Mouse (Mus musculus) forebrain, embryonic 15.5 days (tissue): ENCODE data around the gene Tesk1. TPM values are rescaled to one million over a fixed set of nuclear protein-coding genes. Genes with fewer than 3 reads are reported as not detected.

Experiments
- ATAC-seq: fragments of 200-750 bp; cut with Nextera tagmentation; replicated peaks from 2 replicates; pipeline ENCODE4 v1.8.0; 2017; ENCODE audit warnings: mild to moderate bottlenecking, moderate TSS enrichment, moderate library complexity
- H3K27ac ChIP-seq: fragments of 300-500 bp; sonication (generic); replicated peaks from 2 replicates; pipeline ENCODE4 v1.5.1; 2015; ENCODE audit warnings: mild to moderate bottlenecking, inconsistent platforms
- H3K27me3 ChIP-seq: fragments of 300-500 bp; sonication (generic); 2 replicates; pipeline ENCODE4 v1.6.1; 2015; ENCODE audit warnings: inconsistent platforms
- H3K36me3 ChIP-seq: fragments of 300-500 bp; sonication (generic); 2 replicates; pipeline ENCODE4 v1.6.1; 2015; ENCODE audit warnings: mild to moderate bottlenecking, inconsistent platforms
- H3K4me1 ChIP-seq: fragments of 300-500 bp; sonication (generic); 2 replicates; pipeline ENCODE4 v1.6.1; 2015; ENCODE audit warnings: inconsistent platforms
- H3K4me2 ChIP-seq: fragments of 300-500 bp; sonication (generic); replicated peaks from 2 replicates; pipeline ENCODE4 v1.6.1; 2015; ENCODE audit warnings: mild to moderate bottlenecking, inconsistent platforms
- H3K4me3 ChIP-seq: fragments of 300-500 bp; sonication (generic); 2 replicates; pipeline ENCODE4 v1.5.1; 2015; ENCODE audit warnings: mild to moderate bottlenecking, inconsistent platforms
- H3K9ac ChIP-seq: fragments of 300-500 bp; sonication (generic); replicated peaks from 2 replicates; pipeline ENCODE4 v1.6.1; 2015; ENCODE audit warnings: mild to moderate bottlenecking, inconsistent platforms
- H3K9me3 ChIP-seq: fragments of 300-500 bp; sonication (generic); 2 replicates; pipeline ENCODE4 v1.6.1; 2016; ENCODE audit warnings: inconsistent platforms
- WGBS: fragments of 180-500 bp; shearing (Covaris S2); methylation state at CpG from one replicate; pipeline ENCODE4 v1.1.7; 2015; ENCODE audit warnings: mixed read lengths; 5-methylcytosine and 5-hydroxymethylcytosine counted together
- polyA plus RNA-seq: library from polyadenylated mRNA; unstranded; fragments of >200 nt; fragmentation: Nextera tagmentation; extraction: Ambion mirVana; gene quantifications from 2 replicates; pipeline ENCODE4 v1.2.1, GENCODE M21; 2015

The Tesk1 gene
- 10.7 and 12.5 TPM in 2 replicates for polyA plus RNA-seq

GRCm38 (mm10) chr4:43441639-43442038, at the start of gene Tesk1:
Gene Tesk1, plus strand, starts transcription at chr4:43441939.
- ATAC-seq: peak; percentile 11
- Histone ChIP-seq H3K9ac (peak within 1 kb of the TSS; percentile 91), H3K4me3 (peak within 1 kb of the TSS; percentile 76), H3K4me2 (peak within 1 kb of the TSS; percentile 96), H3K9me3 (no peaks in the 10 kb centered on the region), H3K36me3 (peaks cover 17% of the 10 kb centered on the region), H3K27ac (peak within 1 kb of the TSS; percentile 98), H3K4me1 (peaks cover 13% of the 10 kb centered on the region), H3K27me3 (no peaks in the 10 kb centered on the region)
- 24% methylated on average over 4 of the region's 4 CpGs for WGBS

- Histone ChIP-seq H3K4me3 (no peak overlapping the region), H3K4me2 (no peak overlapping the region), H3K36me3 (no peaks in the 10 kb centered on the region), H3K27ac (peak overlapping the region; percentile 27; the same call in 1 of the 2 replicates), H3K27me3 (no peaks in the 10 kb centered on the region), H3K4me1 (peaks cover 17% of the 10 kb centered on the region), H3K9ac (no peak overlapping the region), H3K9me3 (no peaks in the 10 kb centered on the region)
- WGBS: 74% methylated on average over 15 of the region's 15 CpGs
- no peak for ATAC-seq
Measured at GRCm38 (mm10) chr4:43394345-43394891, 47.3 kb upstream of the Tesk1 start.

DNA sequence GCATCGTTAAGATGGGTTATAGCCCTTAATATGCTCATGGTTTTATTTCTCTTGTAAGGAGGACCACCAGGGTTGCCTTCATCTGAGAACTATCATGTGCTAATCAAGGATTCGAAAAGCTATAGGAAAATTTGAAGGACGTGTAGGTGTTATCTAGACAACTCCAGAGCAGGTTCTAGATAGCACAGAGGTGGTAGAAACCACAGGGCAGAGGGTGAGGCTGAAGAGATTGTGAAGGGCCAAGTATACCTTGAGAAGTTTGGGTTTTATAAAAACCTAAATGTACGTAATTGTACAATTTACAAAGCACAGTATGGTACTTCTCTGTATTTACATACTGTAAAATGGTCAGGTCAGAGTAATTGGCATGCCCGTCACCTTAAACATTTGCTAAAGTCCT, 46.6 kb upstream of the Tesk1 start:
- H3K9me3 ChIP-seq: no peaks in the 10 kb centered on the region
- no peak overlapping the region for H3K4me2 ChIP-seq
- peaks cover 17% of the 10 kb centered on the region for H3K4me1 ChIP-seq
- H3K9ac ChIP-seq: no peak overlapping the region
- no peaks in the 10 kb centered on the region for H3K36me3 ChIP-seq
- H3K27ac ChIP-seq: peak overlapping the region; percentile 27; the same call in 1 of the 2 replicates
- 84% methylated on average over 5 of the region's 5 CpGs for WGBS
- no peak overlapping the region for H3K4me3 ChIP-seq
- ATAC-seq: no peak
- no peaks in the 10 kb centered on the region for H3K27me3 ChIP-seq

DNA sequence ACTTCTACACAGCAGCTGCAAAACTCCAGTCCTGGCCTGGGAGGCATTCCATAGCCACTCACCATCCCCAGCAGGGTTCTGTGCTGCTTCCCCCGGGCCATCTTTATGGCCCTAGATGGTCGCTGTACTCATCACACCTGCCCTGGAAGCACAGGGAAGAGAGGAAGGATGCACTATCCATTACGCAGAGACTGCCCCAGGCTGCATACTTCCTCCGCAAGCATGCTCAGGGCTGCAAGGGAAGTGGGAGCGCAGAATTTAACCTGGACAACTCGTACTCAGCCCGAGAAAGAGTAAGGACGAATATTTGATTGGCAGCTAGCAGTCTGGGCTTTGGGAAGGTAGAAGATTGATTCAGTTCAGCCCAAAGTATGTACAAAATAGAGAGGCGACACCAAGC, 45.9 kb upstream of the Tesk1 start:
- Histone ChIP-seq H3K9ac (no peak overlapping the region), H3K9me3 (no peaks in the 10 kb centered on the region), H3K36me3 (no peaks in the 10 kb centered on the region), H3K4me2 (no peak overlapping the region), H3K27me3 (no peaks in the 10 kb centered on the region), H3K4me3 (no peak overlapping the region), H3K4me1 (peaks cover 18% of the 10 kb centered on the region), H3K27ac (no peak overlapping the region)
- WGBS: 80% methylated on average over 9 of the region's 9 CpGs
- no peak for ATAC-seq

DNA sequence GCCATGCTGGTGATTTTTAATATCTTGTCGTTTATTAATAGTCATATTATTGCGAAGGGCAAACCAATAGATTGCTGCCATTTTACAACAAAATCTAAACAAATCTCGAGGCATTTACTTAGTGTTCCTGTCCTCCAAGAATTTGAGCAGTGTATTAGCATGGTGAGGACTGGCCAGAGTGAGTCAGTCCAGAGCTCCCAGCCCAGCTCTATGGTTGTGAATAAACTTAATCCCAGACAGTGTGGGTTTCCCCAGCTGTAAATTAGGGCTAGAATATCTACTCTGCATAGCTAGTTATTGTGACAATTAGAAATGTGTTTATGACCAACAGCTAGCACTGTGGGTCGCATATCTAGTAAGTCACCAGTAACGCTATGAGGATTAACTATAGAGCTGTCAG, 45.4 kb upstream of the Tesk1 start:
- Histone ChIP-seq H3K36me3 (no peaks in the 10 kb centered on the region), H3K27me3 (no peaks in the 10 kb centered on the region), H3K4me1 (peaks cover 23% of the 10 kb centered on the region), H3K4me2 (no peak overlapping the region), H3K9ac (no peak overlapping the region), H3K4me3 (no peak overlapping the region), H3K27ac (no peak overlapping the region), H3K9me3 (no peaks in the 10 kb centered on the region)
- no peak for ATAC-seq
- WGBS: 90% methylated on average over 5 of the region's 5 CpGs

GRCm38 (mm10) chr4:43398014-43398413, 43.7 kb upstream of the Tesk1 start:
- Histone ChIP-seq H3K4me3 (no peak overlapping the region), H3K36me3 (no peaks in the 10 kb centered on the region), H3K4me1 (peaks cover 23% of the 10 kb centered on the region), H3K9ac (no peak overlapping the region), H3K4me2 (no peak overlapping the region), H3K27me3 (no peaks in the 10 kb centered on the region), H3K27ac (no peak overlapping the region), H3K9me3 (no peaks in the 10 kb centered on the region)
- no peak for ATAC-seq
- 49% methylated on average over 4 of the region's 4 CpGs for WGBS

DNA sequence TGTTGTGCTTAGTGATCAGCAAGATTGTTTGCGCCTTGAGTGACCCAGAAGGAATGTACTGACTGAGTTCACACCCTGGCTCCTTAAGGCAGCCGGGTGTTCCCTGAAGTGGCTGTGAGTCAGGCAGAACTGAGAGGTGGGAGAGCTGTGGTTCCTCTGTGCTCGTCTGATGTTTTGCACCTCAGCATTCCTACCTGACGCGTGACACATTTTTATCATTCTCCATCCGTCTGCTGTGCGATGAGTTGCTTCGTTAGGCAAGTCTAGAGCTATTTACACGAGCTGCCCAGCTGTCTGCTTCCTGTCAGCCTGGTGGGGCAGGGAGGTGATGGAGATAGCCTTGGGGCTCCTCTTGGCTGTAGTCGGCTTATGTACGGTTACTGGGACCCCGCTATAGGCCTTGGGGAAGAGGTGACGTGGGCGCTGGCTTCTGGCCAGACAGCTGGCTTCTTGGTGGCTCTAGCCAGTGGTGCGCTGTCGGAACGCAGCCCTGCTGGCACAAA, 42.9 kb upstream of the Tesk1 start:
- no peaks in the 10 kb centered on the region for H3K36me3 ChIP-seq
- 57% methylated on average over 17 of the region's 17 CpGs for WGBS
- no peak overlapping the region for H3K9ac ChIP-seq
- H3K4me3 ChIP-seq: no peak overlapping the region
- no peaks in the 10 kb centered on the region for H3K9me3 ChIP-seq
- H3K27me3 ChIP-seq: no peaks in the 10 kb centered on the region
- 0 out of 2 replicates have a peak overlapping the region, but pooled peaks have one; percentile 2 for H3K27ac ChIP-seq
- peaks cover 23% of the 10 kb centered on the region for H3K4me1 ChIP-seq
- no peak for ATAC-seq
- no peak overlapping the region for H3K4me2 ChIP-seq

- no peaks in the 10 kb centered on the region for H3K36me3 ChIP-seq
- 0 out of 2 replicates have a peak overlapping the region, but pooled peaks have one; percentile 10 for H3K27ac ChIP-seq
- no peak overlapping the region for H3K4me3 ChIP-seq
- H3K4me2 ChIP-seq: no peak overlapping the region
- H3K4me1 ChIP-seq: peaks cover 23% of the 10 kb centered on the region
- ATAC-seq: no peak
- H3K9me3 ChIP-seq: no peaks in the 10 kb centered on the region
- no peaks in the 10 kb centered on the region for H3K27me3 ChIP-seq
- 85% methylated on average over 31 of the region's 31 CpGs for WGBS
- no peak overlapping the region for H3K9ac ChIP-seq
Measured at GRCm38 (mm10) chr4:43399391-43400131, 42.2 kb upstream of the Tesk1 start.

DNA sequence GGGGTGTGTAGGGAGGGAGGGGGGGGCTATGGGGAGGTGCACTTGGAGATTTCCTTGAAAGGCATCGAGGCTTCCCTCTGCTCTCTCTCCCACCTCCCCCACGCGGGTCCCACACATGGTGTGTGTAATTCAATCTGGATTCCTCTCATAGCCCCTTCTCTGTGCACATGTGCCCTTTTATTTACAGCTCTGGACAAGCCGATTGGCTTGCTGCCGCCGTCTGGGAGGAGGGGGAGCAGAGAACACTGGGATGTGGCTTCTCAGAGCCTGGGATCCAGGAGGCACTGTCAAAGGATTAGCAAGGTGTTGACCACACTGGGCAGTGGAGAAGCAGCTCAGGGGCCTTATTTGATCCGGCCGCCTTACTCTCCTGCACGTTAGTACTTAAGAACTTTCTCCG, 40.8 kb upstream of the Tesk1 start:
- peaks cover 31% of the 10 kb centered on the region for H3K4me1 ChIP-seq
- H3K9me3 ChIP-seq: no peaks in the 10 kb centered on the region
- 17% methylated on average over 10 of the region's 10 CpGs for WGBS
- H3K4me2 ChIP-seq: no peak overlapping the region
- H3K9ac ChIP-seq: no peak overlapping the region
- H3K27me3 ChIP-seq: no peaks in the 10 kb centered on the region
- no peak overlapping the region for H3K4me3 ChIP-seq
- no peak for ATAC-seq
- H3K27ac ChIP-seq: no peak overlapping the region
- no peaks in the 10 kb centered on the region for H3K36me3 ChIP-seq

DNA sequence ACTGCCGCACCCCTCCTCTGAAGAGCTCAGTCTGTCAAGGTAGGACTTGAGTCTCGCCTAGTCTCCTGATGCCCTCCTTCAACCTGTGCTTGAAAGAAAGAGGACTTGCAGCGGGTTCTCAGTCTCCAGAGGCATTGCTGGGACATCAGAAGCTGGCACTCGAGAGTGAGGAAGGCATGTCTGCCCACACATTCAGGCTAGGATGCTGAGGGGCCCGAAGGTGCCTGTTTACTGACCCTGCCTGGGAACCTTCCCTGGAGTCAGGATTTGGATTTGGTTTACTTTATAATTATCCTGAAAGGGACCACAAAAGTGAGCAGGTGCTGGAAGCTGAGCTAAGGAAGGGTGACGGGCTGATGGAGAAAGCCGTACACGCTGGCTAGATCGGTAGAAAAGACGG, 40.3 kb upstream of the Tesk1 start:
- 86% methylated on average over 10 of the region's 10 CpGs for WGBS
- Histone ChIP-seq H3K4me1 (peaks cover 33% of the 10 kb centered on the region), H3K9me3 (no peaks in the 10 kb centered on the region), H3K36me3 (no peaks in the 10 kb centered on the region), H3K4me3 (no peak overlapping the region), H3K27me3 (no peaks in the 10 kb centered on the region), H3K4me2 (no peak overlapping the region), H3K27ac (no peak overlapping the region), H3K9ac (no peak overlapping the region)
- ATAC-seq: no peak

GRCm38 (mm10) chr4:43402212-43402611, 39.5 kb upstream of the Tesk1 start:
- 89% methylated on average over 9 of the region's 9 CpGs for WGBS
- Histone ChIP-seq H3K4me2 (no peak overlapping the region), H3K4me3 (no peak overlapping the region), H3K9me3 (no peaks in the 10 kb centered on the region), H3K4me1 (peaks cover 35% of the 10 kb centered on the region), H3K27me3 (no peaks in the 10 kb centered on the region), H3K9ac (no peak overlapping the region), H3K36me3 (no peaks in the 10 kb centered on the region), H3K27ac (no peak overlapping the region)
- no peak for ATAC-seq

DNA sequence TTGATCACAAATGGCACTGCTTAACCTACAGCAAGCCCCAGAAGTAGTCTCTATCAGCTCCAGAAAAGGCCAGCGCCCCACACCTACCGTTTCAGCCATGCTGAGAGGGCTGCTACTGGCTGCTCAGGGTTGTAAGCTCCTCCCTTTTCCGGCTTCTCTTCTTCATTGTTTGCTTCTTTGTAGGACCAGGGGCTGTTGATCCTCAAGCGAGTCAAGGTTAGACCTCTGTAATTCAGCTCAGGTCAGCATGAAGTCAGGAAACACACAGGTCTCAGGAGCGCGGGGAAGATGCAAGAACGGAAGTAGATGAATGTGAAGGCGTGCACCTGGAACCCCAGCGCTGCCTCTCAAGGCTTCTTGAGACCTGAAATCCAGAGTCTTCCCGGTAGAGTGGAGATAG, 37.0 kb upstream of the Tesk1 start:
- no peak overlapping the region for H3K4me3 ChIP-seq
- 89% methylated on average over 10 of the region's 10 CpGs for WGBS

More for the DNA sequence above, 37.0 kb upstream of the Tesk1 start:
- Histone ChIP-seq H3K9me3 (no peaks in the 10 kb centered on the region), H3K4me2 (no peak overlapping the region), H3K27me3 (no peaks in the 10 kb centered on the region), H3K27ac (no peak overlapping the region), H3K4me1 (peaks cover 39% of the 10 kb centered on the region), H3K9ac (no peak overlapping the region), H3K36me3 (no peaks in the 10 kb centered on the region)
- no peak for ATAC-seq
